Mouse (Mus musculus): ENCODE results near the gene Capn5.

Gene Capn5

GRCm38 (mm10) chr7:98146447-98146845, 31.6 kb downstream of the Capn5 start:
- DNase-seq, result no peak

GRCm38 (mm10) chr7:98145842-98146446, 32.1 kb downstream of the Capn5 start:
- no peak for DNase-seq

GRCm38 (mm10) chr7:98145402-98145801, 32.7 kb downstream of the Capn5 start, which contains the start of gene Omp:
Gene Omp (minus strand): TSS chr7:98145502.
- DNase-seq, result no peak

- no peak for DNase-seq
These were observed 35.4 kb downstream of the Capn5 start for GRCm38 (mm10) chr7:98142648-98143047.

GRCm38 (mm10) chr7:98142247-98142646, 35.8 kb downstream of the Capn5 start:
- no peak for DNase-seq

- DNase-seq, result peak in 1 of 2 experiments; percentile 47
These were observed 36.9 kb downstream of the Capn5 start for GRCm38 (mm10) chr7:98141206-98141605.

- no peak for DNase-seq
These were observed 37.5 kb downstream of the Capn5 start for GRCm38 (mm10) chr7:98140597-98140996.

GRCm38 (mm10) chr7:98139216-98139615, 38.9 kb downstream of the Capn5 start:
- no peak for DNase-seq

GRCm38 (mm10) chr7:98137995-98138394, 40.1 kb downstream of the Capn5 start:
- no peak for DNase-seq

GRCm38 (mm10) chr7:98137583-98137982, 40.5 kb downstream of the Capn5 start:
- no peak for DNase-seq

GRCm38 (mm10) chr7:98131751-98132150, 46.3 kb downstream of the Capn5 start:
- DNase-seq, result no peak

GRCm38 (mm10) chr7:98125473-98125872, 52.6 kb downstream of the Capn5 start:
- peak in 1 of 2 experiments; percentile 47 for DNase-seq

GRCm38 (mm10) chr7:98124701-98125100, 53.4 kb downstream of the Capn5 start:
- DNase-seq, result no peak

GRCm38 (mm10) chr7:98121673-98122072, 56.4 kb downstream of the Capn5 start:
- DNase-seq, result no peak

- no peak for DNase-seq
These were observed 56.8 kb downstream of the Capn5 start for GRCm38 (mm10) chr7:98121241-98121640.

GRCm38 (mm10) chr7:98120325-98120724, 57.7 kb downstream of the Capn5 start:
- DNase-seq, result peak; percentile 65 to 81

GRCm38 (mm10) chr7:98119961-98120232, 58.2 kb downstream of the Capn5 start:
- no peak for DNase-seq

GRCm38 (mm10) chr7:98119179-98119960, 58.7 kb downstream of the Capn5 start, which contains the start of gene Myo7a:
Gene Myo7a (minus strand): TSS chr7:98119524.
- peak; percentile 36 to 57 for DNase-seq

GRCm38 (mm10) chr7:98117012-98117660, 60.9 kb downstream of the Capn5 start:
- DNase-seq, result peak; percentile 77 to 86

- DNase-seq, result no peak
These were observed 63.4 kb downstream of the Capn5 start for GRCm38 (mm10) chr7:98114656-98115055.

- no peak for DNase-seq
These were observed 66.8 kb downstream of the Capn5 start for GRCm38 (mm10) chr7:98111233-98111632.

GRCm38 (mm10) chr7:98109771-98110170, 68.3 kb downstream of the Capn5 start:
- DNase-seq, result no peak

- DNase-seq, result no peak
These were observed 69.2 kb downstream of the Capn5 start for GRCm38 (mm10) chr7:98108636-98109430.

Data from lung, postnatal 4 days (tissue).